Mouse (Mus musculus): Measurements from ENCODE around the gene Rpp25l. TPM values are rescaled to one million over a fixed set of nuclear protein-coding genes. Genes with fewer than 3 reads are reported as not detected.

Rpp25l gene
- total RNA-seq, 2 experiments from 2014 or later, result 27.8 to 28.6 TPM

DNA sequence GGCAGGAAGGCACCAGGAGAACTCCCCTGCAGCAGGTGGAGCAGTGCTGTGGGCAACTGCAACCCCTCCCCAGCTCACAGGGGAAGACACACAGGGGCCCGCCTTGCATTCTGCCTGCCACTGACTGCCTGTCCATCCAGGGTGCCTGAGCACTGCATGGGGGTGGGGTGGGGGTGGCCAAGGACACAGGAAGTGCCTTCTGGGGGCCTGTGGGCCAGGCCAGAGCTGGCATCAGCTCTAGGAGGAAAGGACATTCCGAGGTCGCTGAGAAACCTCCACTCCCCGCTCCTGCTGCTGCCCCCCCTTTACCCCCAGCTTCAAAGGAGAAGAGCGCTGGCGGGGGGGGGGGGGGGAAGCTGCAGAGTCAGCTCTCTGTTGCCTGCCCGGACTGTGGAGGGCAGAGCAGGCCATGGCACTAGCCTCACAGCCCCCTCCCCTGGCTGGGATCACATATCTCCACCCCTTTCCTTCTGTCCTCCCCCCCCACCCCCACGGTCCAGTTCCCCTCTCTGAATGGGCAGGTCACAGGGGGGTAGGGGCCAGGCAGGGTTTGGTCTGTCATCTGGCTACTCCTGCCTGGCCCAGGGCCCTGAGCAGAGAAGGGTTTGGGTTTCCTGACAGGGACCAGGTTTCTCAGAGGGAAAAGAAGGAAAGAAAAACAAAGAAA is 48.2 kb downstream of the Rpp25l start:
- DNase-seq, result no peak

DNA sequence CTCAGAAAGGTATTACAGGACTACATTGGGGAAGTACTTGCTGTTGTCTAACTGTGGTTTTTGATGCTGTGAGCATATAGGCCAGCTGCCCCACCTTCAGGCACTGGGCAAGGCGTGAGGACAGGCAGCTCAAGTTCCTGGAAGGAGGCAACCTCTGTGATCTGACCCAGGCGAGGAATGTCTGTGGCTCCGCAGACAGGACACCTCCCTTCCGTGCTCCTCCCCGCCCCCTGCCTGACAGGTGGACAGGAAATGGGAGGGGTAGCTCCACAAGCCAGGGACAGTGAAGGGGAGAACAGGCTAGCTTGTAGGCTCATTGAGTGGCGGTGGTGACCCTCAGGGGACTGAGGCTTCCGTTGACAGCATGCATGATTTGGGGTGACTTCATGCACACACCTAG is 48.8 kb downstream of the Rpp25l start:
- DNase-seq, result no peak

DNA sequence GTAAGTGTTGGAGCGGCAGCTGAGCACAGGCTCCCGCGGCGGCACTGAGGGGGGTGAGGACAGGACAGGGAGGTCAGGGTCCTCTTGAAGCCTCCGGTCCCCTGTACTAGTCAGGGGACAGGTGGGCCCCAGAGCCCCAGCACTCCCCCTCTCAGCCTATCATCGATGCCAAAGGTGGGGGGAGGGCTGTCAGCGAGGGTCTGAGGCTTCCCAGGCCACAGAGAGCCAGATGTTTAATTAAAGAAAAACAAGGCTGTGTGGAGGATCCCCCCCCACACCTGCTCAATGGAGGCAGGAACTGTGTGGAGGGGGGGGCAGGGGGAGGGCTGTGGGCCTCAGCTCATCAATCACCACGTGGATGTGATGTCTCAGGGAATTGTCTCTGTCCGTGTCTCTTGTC is 49.7 kb downstream of the Rpp25l start:
- DNase-seq, result no peak

DNA sequence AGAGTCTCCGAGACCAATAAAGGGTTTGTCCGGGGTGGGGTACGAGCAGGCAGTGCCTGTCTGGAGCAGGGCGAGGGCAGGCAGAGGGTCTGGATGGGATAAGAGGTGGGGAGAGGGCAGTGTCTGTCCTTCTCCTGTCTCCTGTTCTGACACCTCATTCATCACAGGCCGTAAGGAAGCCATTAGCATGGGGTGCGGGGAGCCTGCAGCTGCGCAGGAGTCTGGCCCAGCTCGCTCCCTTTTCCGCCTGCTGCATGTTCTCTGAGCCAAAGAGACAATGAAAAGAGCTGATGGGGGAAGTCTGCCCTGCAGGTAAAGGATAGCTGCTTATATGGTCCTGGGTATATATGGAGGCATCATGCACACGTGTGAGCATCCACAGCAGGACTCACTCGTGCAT is 50.6 kb downstream of the Rpp25l start:
- no peak for DNase-seq

Other genes with a start within 250 kb of the Rpp25l start
- gene Kif24, start 248.6 kb downstream of the Rpp25l start, total RNA-seq (2021), result 1 to 10 TPM; 4.4 to 4.6 TPM
- gene Nudt2, start 248.4 kb downstream of the Rpp25l start, total RNA-seq (2021), result 10 to 100 TPM; 26.9 to 27.0 TPM
- gene AI464131, start 210.5 kb downstream of the Rpp25l start, total RNA-seq (2021), result 10 to 100 TPM in 1 of 2 experiments, 1 to 10 TPM in 1; 9.2 to 10.7 TPM
- not detected for gene 1110017D15Rik, start 196.2 kb downstream of the Rpp25l start, total RNA-seq (2021)
- gene Fam219a, start 144.0 kb downstream of the Rpp25l start, total RNA-seq (2021), result 10 to 100 TPM; 15.3 to 15.5 TPM
- gene Dnaic1, start 143.8 kb downstream of the Rpp25l start, total RNA-seq (2021), result 1 to 10 TPM; 1.3 to 1.7 TPM
- gene Enho, start 73.2 kb downstream of the Rpp25l start, total RNA-seq (2021), result 1 to 10 TPM; 5.5 to 5.8 TPM
- 1 to 10 TPM; 3.9 to 4.0 TPM for gene Cntfr, start 16.4 kb downstream of the Rpp25l start, total RNA-seq (2021)
- gene Il11ra1, start 13.5 kb downstream of the Rpp25l start, total RNA-seq (2021), result 10 to 100 TPM; 50.0 to 53.5 TPM
- gene Dctn3, start 9.6 kb upstream of the Rpp25l start, total RNA-seq (2021), result 10 to 100 TPM; 77.5 to 86.9 TPM
- gene Arid3c, start 17.6 kb upstream of the Rpp25l start, total RNA-seq (2021), result not detected
- 10 to 100 TPM; 53.4 to 58.8 TPM for gene Galt, start 41.7 kb upstream of the Rpp25l start, total RNA-seq (2021)
- gene Sigmar1, start 42.6 kb upstream of the Rpp25l start, total RNA-seq (2021), result 10 to 100 TPM; 26.8 to 28.9 TPM
- gene Ccl27a, start 60.7 kb upstream of the Rpp25l start, total RNA-seq (2021), result 10 to 100 TPM; 24.7 to 34.9 TPM
- not detected for gene Gm21541, start 190.1 kb upstream of the Rpp25l start, total RNA-seq (2021)
- gene Gm20878, start 228.0 kb upstream of the Rpp25l start, total RNA-seq (2021), result under 1 TPM; 0.70 to 0.83 TPM